Mouse (Mus musculus) forebrain, embryonic 11.5 days (tissue): ENCODE results near the gene Qser1. TPM values are rescaled to one million over a fixed set of nuclear protein-coding genes. Genes with fewer than 3 reads are reported as not detected.

Source experiments
- ATAC-seq: fragments of 200-750 bp; cut with Nextera tagmentation; replicated peaks from 2 replicates; pipeline ENCODE4 v1.8.0; 2017; ENCODE audit warnings: moderate TSS enrichment; ENCODE audit not compliant: low FRiP score
- DNase-seq: peaks from one replicate; pipeline ENCODE4 v3.0.0-alpha.2; 2017; ENCODE audit warnings: low spot score
- H3K27ac ChIP-seq: fragments of 300-500 bp; sonication (generic); 2 replicates; pipeline ENCODE4 v1.5.1; 2014; ENCODE audit warnings: low read depth, low read length
- H3K27me3 ChIP-seq: fragments of 300-500 bp; sonication (generic); 2 replicates; pipeline ENCODE4 v1.6.1; 2014; ENCODE audit warnings: mild to moderate bottlenecking, low read length, mixed read lengths; ENCODE audit not compliant: control insufficient read depth, insufficient read depth
- H3K36me3 ChIP-seq: fragments of 300-500 bp; sonication (generic); 2 replicates; pipeline ENCODE4 v1.6.1; 2014; ENCODE audit warnings: mild to moderate bottlenecking, low read length, moderate library complexity, mixed read lengths; ENCODE audit not compliant: control insufficient read depth, insufficient read depth
- H3K4me1 ChIP-seq: fragments of 300-500 bp; sonication (generic); replicated peaks from 2 replicates; pipeline ENCODE4 v1.6.1; 2014; ENCODE audit warnings: low read length, mixed read lengths; ENCODE audit not compliant: control insufficient read depth, insufficient read depth
- H3K4me2 ChIP-seq: fragments of 300-500 bp; sonication (generic); 2 replicates; pipeline ENCODE4 v1.6.1; 2014; ENCODE audit warnings: low read depth, mild to moderate bottlenecking, low read length, moderate library complexity, mixed read lengths; ENCODE audit not compliant: severe bottlenecking
- H3K4me3 ChIP-seq: fragments of 300-500 bp; sonication (generic); 2 replicates; pipeline ENCODE4 v1.5.1; 2014; ENCODE audit warnings: low read depth, low read length
- H3K9ac ChIP-seq: fragments of 300-500 bp; sonication (generic); 2 replicates; pipeline ENCODE4 v1.6.1; 2014; ENCODE audit warnings: low read length
- H3K9me3 ChIP-seq: fragments of 300-500 bp; sonication (generic); 2 replicates; pipeline ENCODE4 v1.6.1; 2016; ENCODE audit warnings: low read length, mixed read lengths; ENCODE audit not compliant: control insufficient read depth
- WGBS: fragments of 180-500 bp; shearing (Covaris S2); extraction: QIAGEN DNeasy Blood & Tissue Kit; methylation state at CpG from one replicate; pipeline ENCODE4 v1.1.7; 2014; 5-methylcytosine and 5-hydroxymethylcytosine counted together
- polyA plus RNA-seq: library from polyadenylated mRNA; unstranded; fragments of >200 nt; fragmentation: Nextera tagmentation; extraction: Ambion mirVana; gene quantifications from 2 replicates; pipeline ENCODE4 v1.2.1, GENCODE M21; 2014

Gene Qser1
- polyA plus RNA-seq, 1 experiment from 2014 or later = 18.9 TPM

DNA sequence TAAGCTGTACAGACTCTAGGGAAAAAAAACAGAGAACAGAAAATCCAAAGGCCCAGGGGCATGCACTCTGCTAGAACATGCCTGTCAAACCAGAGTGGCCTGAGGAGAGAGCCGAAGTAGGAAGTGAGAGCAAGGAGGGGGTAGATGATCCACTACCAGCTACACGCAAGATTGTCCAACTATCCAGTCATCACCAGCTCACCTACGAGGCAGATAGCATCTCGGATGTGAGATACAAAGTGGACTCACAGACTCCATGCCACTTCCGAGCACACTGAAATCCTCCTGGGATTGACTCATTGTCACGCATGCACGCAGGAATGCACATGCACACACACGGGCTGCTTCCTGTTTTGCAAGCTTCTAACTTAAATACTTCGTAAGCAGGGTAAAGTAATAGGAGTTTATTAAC, 84.5 kb downstream of the Qser1 start:
- H3K27me3 ChIP-seq = no peaks in the 10 kb centered on the region
- H3K4me2 ChIP-seq = no peak overlapping the region
- H3K9me3 ChIP-seq = no peaks in the 10 kb centered on the region
- no peaks in the 10 kb centered on the region for H3K4me1 ChIP-seq
- no peak overlapping the region for H3K9ac ChIP-seq
- H3K27ac ChIP-seq = no peak overlapping the region
- WGBS = 94% methylated on average over 9 of the region's 9 CpGs
- DNase-seq (no peak), ATAC-seq (no peak)
- H3K36me3 ChIP-seq = no peaks in the 10 kb centered on the region
- H3K4me3 ChIP-seq = no peak overlapping the region

DNA sequence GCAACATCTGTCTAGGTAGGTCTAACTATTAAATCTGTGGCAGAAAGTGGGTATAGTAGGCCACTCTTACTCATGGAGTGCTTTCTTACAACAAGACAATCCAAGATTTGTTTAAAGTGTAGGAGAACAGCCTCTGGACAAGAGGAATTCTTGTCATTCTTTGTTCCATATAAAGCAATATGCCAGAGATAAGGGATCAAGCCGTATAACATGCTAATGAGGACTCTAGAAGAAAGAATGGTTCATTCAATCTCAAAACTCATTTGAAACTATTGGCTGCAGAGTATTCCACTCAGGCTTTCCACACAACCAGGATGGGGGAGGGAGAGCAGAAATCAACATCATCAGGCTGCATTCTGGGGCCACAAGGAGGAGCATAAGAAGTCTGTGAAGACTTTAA, 89.2 kb downstream of the Qser1 start:
- DNase-seq (no peak), ATAC-seq (no peak)
- no peaks in the 10 kb centered on the region for H3K9me3 ChIP-seq
- no peaks in the 10 kb centered on the region for H3K4me1 ChIP-seq
- no peak overlapping the region for H3K27ac ChIP-seq
- no peak overlapping the region for H3K4me2 ChIP-seq
- H3K4me3 ChIP-seq = no peak overlapping the region
- WGBS = 62% methylated on average over 1 of the region's 1 CpGs
- H3K9ac ChIP-seq = no peak overlapping the region
- no peaks in the 10 kb centered on the region for H3K36me3 ChIP-seq
- no peaks in the 10 kb centered on the region for H3K27me3 ChIP-seq

DNA sequence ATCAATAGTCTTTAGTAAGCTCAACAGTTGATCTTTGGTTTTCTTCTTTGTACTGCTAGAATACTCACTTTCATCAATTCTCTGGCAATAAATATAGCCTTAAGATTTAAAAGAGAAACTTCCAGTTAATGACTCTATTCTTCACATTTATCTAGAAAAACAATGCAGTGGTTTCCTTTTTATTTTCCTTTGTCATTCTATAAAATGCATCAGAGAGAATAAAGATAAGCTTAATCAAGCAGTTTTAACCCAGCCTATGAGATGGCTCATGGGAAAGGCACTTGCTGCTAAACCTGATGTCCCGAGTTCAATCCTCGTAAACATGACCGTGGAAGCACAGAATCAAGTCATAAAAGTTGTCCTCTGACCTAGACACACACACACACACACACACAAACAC, 94.5 kb downstream of the Qser1 start:
- H3K4me1 ChIP-seq = no peaks in the 10 kb centered on the region
- DNase-seq = no peak
- H3K27me3 ChIP-seq = no peaks in the 10 kb centered on the region
- H3K27ac ChIP-seq = no peak overlapping the region
- no peaks in the 10 kb centered on the region for H3K9me3 ChIP-seq
- no peak overlapping the region for H3K9ac ChIP-seq
- H3K36me3 ChIP-seq = no peaks in the 10 kb centered on the region
- H3K4me2 ChIP-seq = no peak overlapping the region
- WGBS = 85% methylated on average over 3 of the region's 3 CpGs
- no peak overlapping the region for H3K4me3 ChIP-seq
- no peak for ATAC-seq

DNA sequence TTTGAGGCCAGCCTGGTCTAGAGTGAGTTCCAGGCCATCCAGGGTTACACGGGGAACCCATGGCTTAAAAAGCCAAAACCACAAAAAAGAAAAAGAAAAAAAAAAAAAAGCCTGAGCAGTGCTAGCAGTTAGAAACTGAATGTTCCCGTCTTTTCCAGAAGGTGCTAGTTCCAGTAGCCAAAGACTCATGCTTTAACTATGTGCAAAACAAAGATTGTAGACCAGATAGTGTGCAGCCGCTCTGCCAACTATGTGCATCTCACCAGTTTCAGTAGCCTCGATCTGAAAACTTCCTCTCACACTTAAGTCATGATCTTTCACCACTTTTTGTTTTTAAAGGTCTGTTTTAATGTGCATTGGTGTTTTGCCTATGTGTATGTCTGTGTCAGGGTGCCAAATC, 98.7 kb downstream of the Qser1 start:
- no peaks in the 10 kb centered on the region for H3K36me3 ChIP-seq
- ATAC-seq (no peak), DNase-seq (no peak)
- H3K4me3 ChIP-seq = no peak overlapping the region
- H3K4me1 ChIP-seq = no peaks in the 10 kb centered on the region
- H3K9ac ChIP-seq = no peak overlapping the region
- H3K27me3 ChIP-seq = no peaks in the 10 kb centered on the region
- no peaks in the 10 kb centered on the region for H3K9me3 ChIP-seq
- 89% methylated on average over 4 of the region's 4 CpGs for WGBS
- H3K4me2 ChIP-seq = no peak overlapping the region
- H3K27ac ChIP-seq = no peak overlapping the region

DNA sequence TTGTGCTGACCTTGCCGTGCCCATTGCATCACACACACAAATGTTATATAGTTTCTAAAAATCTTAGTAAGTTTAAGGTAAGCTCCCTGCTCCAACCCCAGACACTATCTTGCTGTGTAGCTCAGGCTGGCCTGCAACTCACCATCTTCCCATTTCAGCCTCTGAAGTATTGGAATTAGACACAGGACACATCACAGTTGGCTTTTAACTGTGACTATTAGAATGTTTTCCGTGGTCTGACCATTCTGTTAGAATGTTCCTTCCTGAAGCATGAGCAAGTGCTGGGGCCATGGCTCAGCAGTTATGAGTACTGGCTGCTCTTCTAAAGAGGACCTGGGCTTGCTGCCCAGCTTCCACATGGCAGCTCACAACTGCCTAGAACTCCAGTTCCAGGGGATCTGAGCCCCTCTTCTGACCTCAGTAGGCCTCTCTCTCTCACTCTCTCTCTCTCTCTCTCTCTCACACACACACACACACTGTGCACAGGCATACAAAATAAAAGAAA, 99.3 kb downstream of the Qser1 start:
- Histone ChIP-seq H3K27me3 (no peaks in the 10 kb centered on the region), H3K27ac (no peak overlapping the region), H3K4me2 (no peak overlapping the region), H3K4me3 (no peak overlapping the region), H3K36me3 (no peaks in the 10 kb centered on the region), H3K9me3 (no peaks in the 10 kb centered on the region), H3K4me1 (no peaks in the 10 kb centered on the region), H3K9ac (no peak overlapping the region)
- 95% methylated on average over 2 of the region's 2 CpGs for WGBS
- DNase-seq (no peak), ATAC-seq (no peak)

DNA sequence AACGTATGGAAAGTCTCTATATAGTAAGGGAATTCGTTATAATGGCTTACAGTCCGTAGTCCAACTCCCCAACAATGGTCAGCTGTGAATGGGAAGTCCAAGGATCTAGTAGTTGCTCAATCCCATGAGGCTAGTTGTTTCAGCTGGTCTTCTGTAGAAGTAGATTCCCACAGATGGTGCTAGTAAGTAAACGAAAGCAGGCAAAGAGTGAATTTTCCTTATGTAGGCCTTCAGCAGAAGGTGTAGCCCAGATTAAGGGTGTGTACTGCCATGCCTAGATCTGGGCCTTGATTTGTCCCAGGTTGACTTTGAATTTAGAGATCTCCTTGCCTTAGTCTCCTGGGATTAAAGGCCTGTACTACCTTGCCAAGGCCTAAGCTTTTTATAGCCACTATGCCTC, 100.3 kb downstream of the Qser1 start, which contains the start of gene Pin1rt1:
Pin1rt1 (minus strand) TSS at position 101 of the 400 bp plus-strand sequence.
- Histone ChIP-seq H3K9ac (no peak within 1 kb of the TSS), H3K27ac (no peak within 1 kb of the TSS), H3K9me3 (no peaks in the 10 kb centered on the region), H3K27me3 (no peaks in the 10 kb centered on the region), H3K4me1 (no peaks in the 10 kb centered on the region; the same call in 1 of the 2 replicates), H3K4me2 (no peak within 1 kb of the TSS), H3K36me3 (no peaks in the 10 kb centered on the region), H3K4me3 (no peak within 1 kb of the TSS)
- 90% methylated on average over 4 of the region's 4 CpGs for WGBS
- ATAC-seq = no peak
- no peak for DNase-seq

DNA sequence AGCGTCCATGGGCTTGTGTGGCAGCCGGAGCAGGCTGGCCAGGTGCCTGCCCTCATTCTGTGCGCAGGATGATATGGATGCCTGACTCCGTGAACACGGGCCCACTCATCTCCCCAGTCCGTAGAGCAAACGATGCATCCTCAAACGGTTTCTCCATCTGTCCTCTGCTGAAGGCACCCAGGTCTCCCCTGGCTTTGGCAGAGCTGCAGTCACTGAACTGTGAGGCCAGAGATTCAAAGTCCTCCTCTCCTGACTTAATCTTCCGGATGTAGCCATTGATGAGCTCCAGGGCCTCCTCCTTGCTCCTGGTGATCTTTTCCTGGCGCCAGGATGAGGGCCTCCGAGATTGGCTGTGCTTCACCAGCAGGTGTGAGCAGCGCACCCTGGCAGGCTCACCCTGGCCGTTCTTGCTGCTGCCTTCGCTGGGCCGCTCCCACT, 102.3 kb downstream of the Qser1 start:
- Histone ChIP-seq H3K4me3 (no peak overlapping the region), H3K4me2 (no peak overlapping the region), H3K9ac (no peak overlapping the region), H3K27ac (no peak overlapping the region), H3K36me3 (no peaks in the 10 kb centered on the region), H3K4me1 (peaks cover 8% of the 10 kb centered on the region; the same call in 1 of the 2 replicates), H3K9me3 (no peaks in the 10 kb centered on the region), H3K27me3 (no peaks in the 10 kb centered on the region)
- ATAC-seq (no peak), DNase-seq (no peak)
- 35% methylated on average over 15 of the region's 15 CpGs for WGBS

DNA sequence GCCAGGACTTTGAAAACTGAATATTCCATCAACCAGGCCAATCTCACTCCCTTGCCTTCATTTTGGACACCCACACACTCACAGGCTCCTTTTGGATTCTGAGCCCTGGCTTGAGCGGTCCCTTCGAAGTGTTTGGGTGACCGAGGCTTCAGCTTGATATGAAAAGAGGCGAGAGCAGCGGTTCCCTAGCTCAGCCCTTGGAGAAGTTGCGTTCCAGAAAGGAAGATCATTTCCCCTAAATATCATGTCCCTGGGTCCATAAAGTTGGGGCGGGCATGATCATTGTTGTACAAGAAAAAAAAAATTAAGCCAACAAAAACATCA, 104.1 kb downstream of the Qser1 start:
- ATAC-seq = peak; percentile 31; the same call in 1 of the 2 replicates
- H3K4me1 ChIP-seq = peaks cover 8% of the 10 kb centered on the region; the same call in 1 of the 2 replicates
- peak overlapping the region; percentile 69 for H3K4me3 ChIP-seq
- peak overlapping the region; percentile 77 for H3K27ac ChIP-seq
- no peaks in the 10 kb centered on the region for H3K9me3 ChIP-seq
- 3% methylated on average over 7 of the region's 7 CpGs for WGBS
- no peak for DNase-seq
- no peaks in the 10 kb centered on the region for H3K36me3 ChIP-seq
- H3K9ac ChIP-seq = peak overlapping the region; percentile 94
- no peaks in the 10 kb centered on the region for H3K27me3 ChIP-seq
- H3K4me2 ChIP-seq = peak overlapping the region; percentile 54
